Mouse (Mus musculus) kidney, postnatal 25 days (tissue): ENCODE measurements around the gene B4galnt4.

ENCODE experiments used
- DNase-seq, 2 experiments: peaks; one replicate each; pipeline ENCODE4 v3.0.0; 2021; ENCODE audit warnings: mixed read lengths in 2 of 2

B4galnt4 gene

DNA sequence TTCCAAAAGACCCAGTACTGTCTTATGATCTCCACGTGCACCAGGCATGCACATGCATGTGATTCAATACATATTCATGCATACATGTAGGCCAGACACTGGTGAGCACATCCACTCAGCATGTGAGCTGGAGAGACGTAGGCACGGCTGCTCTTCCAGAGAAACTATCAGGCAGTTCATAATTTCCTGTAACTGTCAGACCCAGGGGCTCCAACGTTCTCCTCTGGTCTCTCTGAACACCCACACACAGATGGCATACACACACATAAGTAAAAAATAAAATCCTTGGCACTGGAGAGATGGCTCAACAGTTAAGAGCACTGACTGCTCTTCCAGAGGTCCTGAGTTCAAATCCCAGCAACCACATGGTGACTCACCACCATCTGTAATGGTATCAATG is 12.9 kb downstream of the B4galnt4 start:
- no peak for DNase-seq

GRCm38 (mm10) chr7:141077841-141078240 is 16.9 kb downstream of the B4galnt4 start, which contains the start of gene Pkp3:
Gene Pkp3 (plus strand): TSS chr7:141078218.
- no peak for DNase-seq

DNA sequence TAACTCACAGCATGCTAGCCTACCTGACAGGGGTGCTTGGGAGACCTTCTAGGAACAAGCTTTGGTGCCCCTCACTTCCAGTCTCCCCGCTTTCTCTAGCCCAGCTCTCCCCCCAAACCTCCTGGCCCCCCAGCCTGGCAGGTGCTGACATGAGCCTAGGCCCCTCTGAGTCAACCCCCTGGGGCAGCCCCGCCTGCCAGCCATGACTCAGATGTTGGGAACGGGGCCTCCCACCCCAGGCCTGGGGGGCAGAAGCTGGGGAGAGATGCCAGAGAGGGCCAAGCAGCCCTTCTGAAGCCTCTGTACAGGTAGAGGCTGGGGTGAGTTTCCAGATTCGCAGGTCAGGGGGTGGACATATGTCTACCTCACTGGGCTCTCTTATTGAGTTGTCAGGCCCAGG is 18.0 kb downstream of the B4galnt4 start:
- no peak for DNase-seq

- peak; percentile 69 to 85 for DNase-seq
Measured at GRCm38 (mm10) chr7:141079481-141080449, 18.9 kb downstream of the B4galnt4 start.

DNA sequence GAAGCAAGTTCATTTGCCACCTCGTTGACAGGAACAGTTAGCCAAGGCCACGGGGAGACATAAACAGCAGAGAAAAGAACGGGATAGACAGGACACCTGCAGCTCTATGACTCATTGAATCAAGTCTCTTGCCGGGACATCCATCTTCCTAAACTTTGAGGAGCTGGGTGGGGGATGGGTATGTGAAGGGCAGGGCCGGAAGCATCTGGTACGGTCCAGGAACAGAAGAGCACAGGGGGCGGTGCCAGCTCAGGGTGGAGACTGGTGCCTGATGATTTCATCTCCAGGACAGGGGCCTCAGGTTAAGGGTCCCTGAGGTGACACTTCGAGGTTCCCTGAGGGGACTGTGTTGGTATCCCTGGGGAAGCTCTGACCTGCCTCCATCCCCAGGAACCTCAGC is 27.0 kb downstream of the B4galnt4 start:
- no peak for DNase-seq

DNA sequence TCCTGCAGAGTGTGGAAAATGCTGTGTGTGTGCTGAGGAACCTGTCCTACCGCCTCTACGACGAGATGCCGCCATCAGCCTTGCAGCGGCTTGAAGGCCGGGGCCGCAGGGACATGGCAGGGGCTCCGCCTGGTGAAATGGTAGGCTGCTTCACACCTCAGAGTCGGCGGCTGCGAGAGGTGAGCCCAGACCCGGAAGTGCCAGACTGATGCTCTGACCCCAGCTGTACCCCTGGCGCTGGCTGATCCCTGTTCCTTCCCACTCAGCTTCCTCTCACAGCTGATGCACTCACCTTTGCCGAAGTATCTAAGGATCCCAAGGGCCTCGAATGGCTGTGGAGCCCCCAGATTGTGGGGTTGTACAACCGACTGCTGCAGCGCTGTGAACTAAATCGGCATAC is 27.6 kb downstream of the B4galnt4 start:
- no peak for DNase-seq

DNA sequence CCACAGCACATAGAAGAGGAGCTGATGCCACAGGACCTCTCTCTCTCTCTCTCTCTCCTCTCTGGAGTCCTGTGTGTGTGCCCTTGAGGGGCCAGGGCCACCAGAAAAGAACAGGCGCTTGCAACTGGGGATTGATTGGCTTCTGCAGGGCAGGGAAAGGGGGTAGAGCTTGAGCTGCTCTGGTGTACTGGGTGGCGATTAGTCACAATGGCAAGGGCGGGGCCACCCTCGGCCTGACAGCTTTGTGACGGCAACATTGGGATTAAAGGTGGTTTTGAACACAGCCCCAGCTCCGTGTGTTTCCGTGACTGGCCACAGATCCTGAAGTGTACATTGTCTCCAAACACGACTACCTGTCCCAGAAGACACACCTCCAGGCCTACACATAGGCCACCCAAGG is 29.3 kb downstream of the B4galnt4 start:
- DNase-seq = peak in 1 of 2 experiments; percentile 35

DNA sequence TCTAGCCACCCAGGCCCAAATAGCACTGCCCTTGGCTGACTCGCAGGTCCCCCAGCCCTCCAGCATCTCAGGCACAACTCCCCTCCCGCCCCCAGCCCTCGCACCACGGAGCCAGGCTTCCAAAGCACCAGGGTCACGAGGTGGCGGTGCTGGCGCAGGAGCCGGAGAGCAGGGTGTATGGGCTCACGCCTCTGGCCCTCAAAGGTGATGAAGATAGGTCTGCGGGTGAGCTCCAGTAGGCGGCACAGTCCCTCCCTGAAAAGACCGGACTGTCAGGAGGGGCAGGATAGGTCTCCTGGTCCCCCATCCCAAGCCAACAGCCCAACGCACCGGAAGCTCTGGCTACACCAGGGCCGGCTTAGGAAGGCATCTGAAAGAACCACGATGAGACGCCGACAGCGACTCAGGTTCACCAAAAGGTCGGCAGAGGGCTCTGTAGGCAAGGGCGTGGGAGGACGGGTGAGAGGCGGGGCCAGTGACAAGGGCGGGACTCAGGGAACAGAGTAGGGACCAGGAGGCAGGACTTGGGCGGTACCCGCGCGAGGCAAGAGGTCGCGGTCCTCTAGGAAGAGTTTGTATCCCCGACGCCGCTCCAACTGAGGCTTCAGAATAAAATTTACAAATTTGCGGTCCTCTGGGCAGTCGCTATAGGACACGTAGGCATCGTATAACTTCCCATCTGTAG is 31.3 kb downstream of the B4galnt4 start:
- DNase-seq = peak; percentile 94 to 96

- DNase-seq = peak; percentile 84 to 92
Measured at GRCm38 (mm10) chr7:141093950-141094349, 33.0 kb downstream of the B4galnt4 start.

GRCm38 (mm10) chr7:141094487-141095205 is 33.7 kb downstream of the B4galnt4 start:
- DNase-seq = peak; percentile 78 to 92

DNA sequence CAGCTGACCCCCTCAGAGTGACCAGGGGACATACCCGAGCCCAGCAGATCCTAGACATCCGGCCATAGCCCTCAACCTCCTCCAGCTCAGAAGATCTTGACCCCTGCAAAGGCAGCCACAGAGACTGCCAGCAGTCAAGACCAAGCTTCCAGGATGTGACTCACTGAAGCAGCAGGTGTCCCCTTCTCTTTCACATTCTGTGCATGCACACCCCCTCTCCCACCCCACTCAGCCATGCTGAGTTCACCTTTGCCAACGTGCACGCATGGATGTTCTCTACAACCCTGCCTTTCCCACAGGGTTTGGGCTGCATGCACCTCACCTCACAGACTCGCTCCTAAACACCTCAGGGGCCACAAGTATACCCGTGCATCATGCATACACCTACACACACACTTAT is 35.1 kb downstream of the B4galnt4 start:
- no peak for DNase-seq

GRCm38 (mm10) chr7:141096649-141097056 is 35.7 kb downstream of the B4galnt4 start:
- DNase-seq = peak; percentile 68 to 88

GRCm38 (mm10) chr7:141097177-141097576 is 36.3 kb downstream of the B4galnt4 start:
- DNase-seq = no peak

DNA sequence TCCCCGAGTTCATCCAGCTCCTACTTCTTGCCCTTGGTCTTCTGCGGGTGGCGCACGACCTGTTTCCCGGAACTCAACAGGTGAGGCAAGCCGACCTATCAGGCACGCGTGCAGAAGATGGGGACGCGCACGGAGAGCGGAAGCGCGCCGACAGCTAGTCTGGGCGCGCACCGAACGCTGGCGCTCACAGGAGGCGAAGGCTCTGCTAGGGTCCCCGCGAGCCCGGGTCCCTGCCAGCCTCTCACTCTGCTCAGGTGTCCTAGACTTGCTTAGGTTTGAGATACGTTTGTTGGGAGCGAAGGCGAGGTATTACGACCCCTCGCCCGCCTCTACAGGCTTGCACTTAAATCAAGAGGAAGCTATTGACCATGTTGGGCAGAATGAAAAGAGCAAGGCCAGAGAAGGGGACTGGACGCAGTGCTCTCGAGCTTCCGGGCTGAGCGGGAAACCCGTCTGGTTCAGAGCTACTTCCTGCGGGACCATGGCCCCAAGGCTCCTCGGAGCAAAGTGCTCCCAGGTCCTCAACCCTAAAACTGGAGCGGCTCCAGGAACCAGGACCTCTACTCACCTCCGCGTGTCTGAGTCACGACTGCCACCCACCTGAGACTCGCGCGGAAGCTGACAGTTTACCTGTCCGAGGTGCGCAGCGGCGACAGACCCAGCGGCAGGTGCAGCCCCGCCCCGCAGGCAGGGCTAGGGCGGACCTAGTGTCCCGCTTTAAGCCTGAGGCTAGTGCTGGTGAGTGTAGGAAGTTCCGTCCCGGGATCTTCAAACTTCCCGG is 39.2 kb downstream of the B4galnt4 start, which contains the start of gene Sigirr:
TSS of gene Sigirr (minus strand) at position 662 of the 781 bp plus-strand sequence.
- DNase-seq = peak; percentile 68 to 84

GRCm38 (mm10) chr7:141103161-141103560 is 42.3 kb downstream of the B4galnt4 start:
- DNase-seq = no peak

DNA sequence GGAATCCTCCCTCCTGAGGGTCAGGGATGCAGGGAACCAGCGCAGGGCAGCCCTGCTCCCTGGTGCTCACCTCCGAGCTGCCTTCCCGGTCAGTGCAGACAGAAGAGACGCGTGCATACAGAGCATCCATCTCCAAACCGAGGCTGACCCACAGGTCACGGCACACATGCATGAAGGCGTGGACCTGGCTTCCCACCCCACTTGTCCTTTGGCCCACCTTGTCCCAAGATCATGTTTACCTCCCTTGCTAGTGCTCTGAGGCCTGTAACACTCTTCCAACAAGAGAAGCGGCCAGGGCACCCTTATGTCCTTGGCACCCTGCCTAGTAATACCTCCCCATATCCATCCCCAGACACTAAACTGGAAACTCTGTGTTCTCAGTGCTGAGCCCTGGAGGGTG is 55.0 kb downstream of the B4galnt4 start:
- no peak for DNase-seq

- DNase-seq = peak; percentile 74 to 86
Measured at GRCm38 (mm10) chr7:141117636-141118035, 56.7 kb downstream of the B4galnt4 start, which contains the start of gene Ano9. Gene Ano9 (minus strand): TSS chr7:141117806.

GRCm38 (mm10) chr7:141119487-141119886 is 58.6 kb downstream of the B4galnt4 start:
- no peak for DNase-seq

DNA sequence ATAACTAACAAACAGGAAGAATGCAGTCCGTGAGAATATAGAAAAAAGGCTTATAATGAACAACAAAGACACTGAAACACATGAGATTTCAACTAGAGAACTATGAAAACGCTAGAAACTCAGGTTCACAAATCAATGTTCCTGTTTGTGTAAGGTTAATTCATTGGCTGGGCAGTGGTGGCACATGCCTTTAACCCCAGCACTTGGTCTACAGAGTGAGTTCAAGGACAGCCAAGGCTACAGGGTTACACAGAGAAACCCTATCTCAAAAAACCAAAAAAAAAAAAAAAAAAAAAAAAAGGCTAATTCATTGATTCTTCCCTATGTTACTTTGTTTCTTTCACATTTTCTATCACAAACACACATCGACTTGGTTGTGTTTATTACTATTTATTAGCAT is 59.7 kb downstream of the B4galnt4 start:
- no peak for DNase-seq

DNA sequence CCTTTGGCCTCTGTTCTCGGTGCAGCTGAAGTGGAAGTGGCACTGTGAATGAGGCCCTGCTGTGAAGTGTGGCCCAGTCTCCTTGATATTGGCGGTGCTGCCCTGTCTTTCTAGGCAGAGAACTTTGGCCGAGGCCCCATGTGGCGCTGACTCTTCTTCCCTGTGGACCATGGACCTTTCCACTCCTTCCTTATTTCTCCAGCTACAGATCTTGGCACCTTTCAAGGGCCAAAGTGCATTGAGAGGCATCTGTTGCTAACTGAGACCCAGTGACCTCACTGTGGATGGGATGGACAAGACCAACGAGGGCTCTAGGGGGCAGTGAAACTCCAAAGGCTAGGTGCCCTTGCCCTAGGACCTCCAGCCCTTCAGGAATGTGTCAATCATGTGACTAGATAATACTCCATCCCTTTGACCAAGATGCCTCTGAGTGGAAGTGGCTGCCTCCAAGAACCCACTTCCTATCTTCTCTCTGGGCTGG is 60.2 kb downstream of the B4galnt4 start:
- peak; percentile 80 to 92 for DNase-seq
